Mouse (Mus musculus): ENCODE results near the gene Xpr1. TPM values are rescaled to one million over a fixed set of nuclear protein-coding genes. Genes with fewer than 3 reads are reported as not detected.

The Xpr1 gene
- 10 to 100 TPM; 43.0 to 44.6 TPM for total RNA-seq (2021)
- long read RNA-seq, experiment 1, partial matches to known transcripts: 0 of 19 reads
- long read RNA-seq, experiment 1, other reads (novel, unspliced or antisense): 19 of 19 reads
- long read RNA-seq, experiment 2, partial matches to known transcripts: 0 of 21 reads
- long read RNA-seq, experiment 2, other reads (novel, unspliced or antisense): 21 of 21 reads

DNA sequence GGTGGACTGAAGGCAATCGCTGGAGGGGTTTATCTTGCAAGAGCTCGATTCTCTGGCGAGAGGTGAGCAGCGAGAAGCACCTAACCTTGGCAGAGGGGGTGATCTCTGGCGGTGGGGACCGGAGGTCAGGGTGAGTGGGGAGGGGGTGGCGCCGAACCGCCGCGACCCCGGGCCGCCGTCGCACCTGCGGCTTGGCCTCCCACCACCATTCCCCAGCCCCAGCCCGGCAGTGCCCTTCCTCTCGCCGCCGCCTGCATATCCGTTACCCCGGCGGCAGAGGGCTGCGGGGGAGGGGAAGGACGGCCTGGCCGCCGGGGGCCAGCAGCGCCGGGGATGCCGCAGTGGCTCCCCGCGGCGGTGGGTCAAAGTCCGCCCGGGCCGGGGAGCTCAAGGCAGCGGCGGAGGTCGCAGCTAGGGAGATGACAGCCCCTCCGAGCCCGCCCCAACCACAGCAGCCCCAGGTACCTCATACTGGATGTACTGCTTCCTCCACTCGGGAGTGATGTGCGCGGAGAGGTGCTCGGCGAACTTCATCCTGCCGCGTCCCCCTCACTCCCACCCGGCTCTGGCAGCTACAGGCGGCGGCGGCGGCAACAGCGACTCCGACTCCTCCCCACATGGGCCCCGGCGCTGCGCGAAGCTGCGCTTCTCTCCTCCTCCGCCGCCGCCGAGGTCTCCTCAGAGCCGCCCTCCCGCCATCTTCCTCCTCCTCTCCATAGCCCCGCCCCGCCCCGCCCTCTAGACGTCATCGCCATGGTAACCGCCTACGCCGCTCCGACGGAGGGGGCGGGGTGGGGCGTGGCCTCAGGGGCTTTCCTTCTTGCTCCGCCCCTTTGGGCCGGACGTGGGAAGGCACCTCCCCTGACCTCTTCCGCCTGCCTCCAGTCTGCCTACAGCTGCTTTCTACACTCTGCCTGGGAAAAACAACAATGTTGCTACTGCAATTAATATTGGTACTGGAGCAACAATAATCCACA, at the start of gene Xpr1:
TSS of gene Xpr1 (minus strand) at position 715 of the 977 bp plus-strand sequence.
- peak; percentile 89 to 94 for DNase-seq
- intact Hi-C loops (cut with DNase I): loop anchor here (5.0 kb wide), 2 partner anchors 100 to 125 kb away; no protein-coding TSS in a partner anchor

DNA sequence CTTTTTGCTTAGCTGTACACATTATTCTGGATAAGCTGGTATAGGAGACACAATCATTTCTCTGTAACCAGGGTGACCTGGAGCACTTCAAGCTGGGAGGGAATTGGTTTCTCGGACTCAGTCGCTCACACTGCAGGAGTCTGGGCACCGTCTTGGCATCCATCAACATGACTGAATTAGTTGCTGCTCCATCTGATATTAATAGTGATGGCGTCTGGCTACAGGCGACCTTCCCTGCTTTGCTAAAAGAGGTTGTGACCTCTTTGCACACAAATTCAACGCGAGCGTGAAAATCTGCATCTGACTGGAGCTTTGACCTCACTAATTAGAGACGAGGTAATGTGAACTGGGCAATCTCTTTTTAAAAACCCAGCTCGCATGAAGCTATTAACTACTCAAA, 46.2 kb upstream of the Xpr1 start:
- intact Hi-C loops (cut with DNase I): no loop called here
- DNase-seq: no peak

DNA sequence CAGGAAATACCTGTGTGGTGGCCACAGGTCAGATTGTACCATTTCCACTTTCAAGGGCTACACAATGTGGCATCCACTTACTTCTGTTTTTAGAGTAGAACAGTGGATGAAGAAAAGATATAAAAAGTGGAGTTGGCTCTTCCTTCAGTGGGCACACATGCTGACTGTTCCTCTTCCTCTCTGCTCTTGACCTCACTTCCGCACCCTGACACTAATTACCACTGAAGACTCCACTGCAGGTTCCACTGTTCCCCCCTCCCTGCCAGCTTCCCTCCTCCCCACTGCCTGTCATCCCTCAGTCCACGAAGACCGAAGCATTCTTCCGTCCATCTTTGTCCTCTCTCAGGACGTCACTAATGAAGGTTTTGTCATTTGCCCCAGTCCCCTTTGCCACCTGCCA, 45.4 kb upstream of the Xpr1 start:
- DNase-seq: no peak
- intact Hi-C loops (cut with DNase I): no loop called here

DNA sequence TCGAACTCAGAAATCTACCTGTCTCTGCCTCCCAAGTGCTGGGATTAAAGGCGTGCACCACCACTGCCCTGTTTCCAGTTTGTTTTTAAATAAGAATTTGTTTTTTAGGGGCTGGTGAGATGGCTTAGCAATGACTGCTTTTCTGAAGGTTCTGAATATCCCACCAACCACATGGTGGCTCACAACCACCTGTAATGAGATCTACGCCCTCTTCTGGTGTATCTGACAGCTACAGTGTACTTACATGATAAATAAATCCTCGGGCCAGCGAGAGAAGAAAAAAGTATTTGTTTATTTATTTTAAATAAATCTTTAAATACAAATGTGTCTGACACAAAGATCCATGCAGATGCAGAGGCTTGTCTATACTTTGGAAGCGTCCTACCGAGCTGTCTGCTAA, 40.3 kb upstream of the Xpr1 start:
- intact Hi-C loops (cut with DNase I): no loop called here
- no peak for DNase-seq

DNA sequence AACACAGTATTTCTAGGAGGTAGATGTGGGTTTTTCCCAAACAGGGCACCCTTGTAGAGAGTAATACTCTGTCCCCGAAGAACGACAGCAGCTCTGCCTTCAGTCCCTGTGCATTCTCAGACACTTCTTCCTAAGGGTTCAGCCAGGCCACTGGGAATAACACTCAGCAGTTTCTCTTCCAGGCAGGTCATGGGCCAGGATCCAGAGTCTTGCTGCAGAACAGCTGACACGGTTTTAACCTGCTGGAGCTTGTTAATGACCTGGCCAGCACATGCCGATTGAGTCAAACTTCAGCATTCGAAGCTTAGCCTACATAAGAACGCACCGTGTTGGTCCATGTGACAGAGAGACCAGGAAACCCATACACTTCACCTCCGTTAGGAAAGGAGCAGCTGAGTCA, 36.0 kb upstream of the Xpr1 start:
- peak; percentile 38 to 59 for DNase-seq
- intact Hi-C loops (cut with DNase I): no loop called here

DNA sequence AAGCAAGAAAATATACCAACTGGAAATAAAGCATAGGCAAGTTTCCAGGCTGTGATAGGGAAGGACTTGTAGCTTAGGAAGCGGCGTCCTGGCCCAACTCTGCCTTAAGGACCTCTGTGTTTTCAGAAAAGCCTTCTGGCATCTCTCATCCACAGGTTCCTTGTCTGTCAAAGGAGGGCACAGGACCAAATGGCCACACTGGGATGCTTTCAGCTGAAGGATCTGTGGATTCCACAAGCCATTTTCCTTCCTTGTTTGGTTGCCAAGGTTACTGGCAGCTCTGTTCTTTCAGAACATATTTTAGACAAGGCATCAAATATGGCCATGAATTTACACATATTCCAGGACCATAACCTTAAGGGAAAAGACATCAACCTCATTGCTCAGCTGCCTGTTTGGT, 31.7 kb upstream of the Xpr1 start:
- intact Hi-C loops (cut with DNase I): no loop called here
- DNase-seq: no peak

DNA sequence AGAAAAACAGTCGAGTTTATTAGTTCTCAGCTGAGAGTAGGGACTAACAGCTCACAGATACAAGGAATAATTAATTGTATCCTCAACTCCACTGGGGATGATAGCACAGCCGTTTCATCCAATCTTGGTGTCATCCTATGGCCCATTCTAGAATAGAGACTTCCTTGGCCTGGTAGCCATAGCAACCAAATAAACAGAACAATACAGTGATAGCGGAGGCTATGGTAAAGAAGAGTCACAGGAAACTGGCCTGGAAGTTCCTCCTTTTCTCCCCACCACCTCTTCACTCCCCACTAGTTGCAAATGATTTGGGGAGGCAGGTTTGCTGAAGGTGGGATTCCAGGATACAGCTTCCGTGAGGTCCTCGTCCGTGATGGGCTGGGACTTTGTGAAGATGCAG, 30.1 kb upstream of the Xpr1 start:
- DNase-seq: no peak
- intact Hi-C loops (cut with DNase I): no loop called here

DNA sequence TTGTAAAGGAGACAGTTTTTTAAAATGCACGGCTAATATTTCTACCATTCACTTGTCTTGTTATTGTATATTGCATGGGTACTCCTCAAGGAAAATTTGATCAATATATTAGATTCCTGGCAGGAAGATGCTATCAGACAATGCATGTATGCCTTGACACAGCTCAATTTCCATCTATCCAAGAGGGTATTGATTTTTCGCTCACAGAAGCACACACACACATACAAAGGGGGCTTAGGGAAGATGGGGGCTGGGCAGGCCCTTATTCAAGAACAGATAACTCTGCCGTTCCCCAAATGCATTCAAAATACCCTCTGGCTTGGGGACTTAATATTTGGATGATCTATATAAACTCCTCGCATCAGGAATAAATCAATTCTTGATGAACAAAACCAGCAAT, 25.9 kb upstream of the Xpr1 start:
- DNase-seq: no peak
- intact Hi-C loops (cut with DNase I): no loop called here

DNA sequence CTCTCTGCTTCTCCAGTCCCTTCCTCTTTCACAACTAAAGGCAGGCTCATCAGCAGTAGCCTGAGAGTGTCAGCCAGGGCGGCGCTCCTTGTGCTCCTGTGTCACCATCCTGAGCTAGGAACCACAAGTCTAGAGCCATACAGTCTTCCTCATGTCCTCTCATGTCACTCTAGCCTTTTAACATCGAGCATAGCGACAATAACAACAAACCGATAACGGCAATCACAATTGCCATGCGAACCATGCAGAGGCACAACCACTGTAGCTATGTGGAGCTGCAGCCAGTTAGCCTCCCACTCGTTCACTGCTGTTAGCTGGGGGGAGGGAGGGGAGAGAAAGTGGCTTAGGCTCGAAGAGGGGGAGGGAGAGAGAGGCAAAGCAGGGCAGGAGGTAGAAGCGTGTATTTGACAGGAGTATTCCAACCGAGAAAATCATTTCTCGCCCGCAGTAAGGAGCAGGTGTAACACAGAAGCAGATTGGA, 25.3 kb upstream of the Xpr1 start:
- DNase-seq: no peak
- intact Hi-C loops (cut with DNase I): no loop called here

DNA sequence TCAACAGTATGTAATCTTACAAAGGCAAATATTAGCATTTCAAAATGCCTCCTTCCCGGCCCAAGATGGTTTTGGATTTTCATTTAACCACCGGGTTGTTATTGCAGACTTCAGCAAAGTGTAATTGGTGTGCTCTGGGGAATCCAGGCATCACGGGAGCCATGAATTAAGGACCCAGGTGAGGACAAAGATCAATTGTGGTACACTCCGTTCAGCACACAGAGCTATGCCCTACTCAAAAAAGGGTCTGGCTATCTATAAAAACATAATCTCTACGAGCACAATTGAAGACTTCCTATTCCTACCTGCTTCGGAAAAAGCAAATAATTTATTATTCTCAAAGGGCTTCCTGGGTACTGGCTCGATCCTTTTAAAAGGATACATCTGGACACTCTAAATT, 22.3 kb upstream of the Xpr1 start:
- DNase-seq: no peak
- intact Hi-C loops (cut with DNase I): no loop called here

DNA sequence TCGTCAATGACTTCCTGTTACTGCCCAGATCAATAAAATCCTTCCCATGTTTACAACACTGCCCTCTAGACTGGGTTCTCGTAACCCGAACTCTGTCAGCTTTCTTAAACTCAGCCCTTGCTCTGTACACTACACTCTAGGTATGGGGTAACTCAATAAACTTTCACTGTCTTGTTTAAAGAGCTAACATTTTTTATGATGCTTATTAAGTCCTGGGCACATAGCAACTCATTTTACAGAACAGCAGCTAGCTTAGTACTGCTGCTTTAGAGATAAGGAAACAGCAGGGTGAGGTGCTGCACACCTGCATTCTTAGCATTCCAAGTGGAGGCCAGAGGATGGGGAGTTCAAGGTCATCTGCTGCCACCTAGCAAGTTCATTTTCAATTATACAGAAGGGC, 21.3 kb upstream of the Xpr1 start:
- DNase-seq: no peak
- intact Hi-C loops (cut with DNase I): no loop called here

DNA sequence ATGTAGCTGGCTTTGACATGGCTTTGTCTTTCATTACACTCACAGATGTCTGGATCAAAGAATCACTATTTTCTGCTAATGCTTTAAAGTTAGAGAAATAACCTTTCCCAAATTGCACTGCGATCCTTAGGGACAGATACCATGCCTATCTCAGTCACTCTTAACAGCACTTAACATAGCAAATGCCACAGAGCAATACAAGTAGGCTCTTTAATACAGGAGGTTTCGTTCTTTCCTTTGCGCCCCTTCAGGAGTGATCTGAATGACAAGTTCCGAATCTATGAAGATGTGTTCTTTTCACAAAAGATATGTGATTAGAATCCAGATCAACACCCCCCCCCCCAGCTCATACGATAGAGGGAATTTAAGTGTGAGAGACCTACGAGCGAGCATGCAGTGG, 12.1 kb upstream of the Xpr1 start:
- intact Hi-C loops (cut with DNase I): no loop called here

DNA sequence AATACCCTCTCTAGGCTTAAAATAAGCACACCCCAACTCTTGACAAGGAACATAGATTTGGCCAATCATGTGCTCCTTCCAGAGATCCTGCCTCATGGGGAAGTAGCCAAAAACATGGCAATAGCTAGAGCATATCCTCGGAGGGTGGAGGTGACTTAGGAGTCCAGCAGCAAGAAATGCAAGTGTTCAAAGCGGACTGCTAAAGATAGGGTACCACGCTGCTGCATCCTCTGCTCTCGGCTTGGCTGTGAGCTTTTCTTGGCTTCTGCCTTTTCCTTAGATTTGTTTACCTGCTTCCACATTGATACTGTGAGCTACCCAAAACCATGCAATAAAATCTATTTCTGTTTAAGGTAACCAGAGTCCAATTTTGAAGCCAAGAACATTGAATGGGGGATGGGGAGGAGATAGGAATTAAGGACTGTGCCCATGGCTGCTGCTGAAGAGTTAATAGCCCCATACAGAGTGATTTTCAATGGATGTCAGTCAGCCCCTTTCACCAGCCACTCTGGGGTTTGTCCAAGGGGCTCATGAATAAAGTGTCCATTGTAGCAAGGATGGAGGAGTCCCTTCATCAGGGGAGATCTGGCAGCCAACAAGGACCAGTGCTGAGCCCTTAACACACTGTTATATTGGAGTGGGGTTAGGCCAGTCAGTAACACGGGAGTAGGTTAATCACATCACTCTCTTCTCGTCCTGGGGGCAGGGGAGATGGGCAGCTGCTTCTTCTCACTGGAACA, 10.1 kb upstream of the Xpr1 start:
- no peak for DNase-seq
- intact Hi-C loops (cut with DNase I): no loop called here

More for the DNA sequence above, 12.1 kb upstream of the Xpr1 start:
- no peak for DNase-seq

DNA sequence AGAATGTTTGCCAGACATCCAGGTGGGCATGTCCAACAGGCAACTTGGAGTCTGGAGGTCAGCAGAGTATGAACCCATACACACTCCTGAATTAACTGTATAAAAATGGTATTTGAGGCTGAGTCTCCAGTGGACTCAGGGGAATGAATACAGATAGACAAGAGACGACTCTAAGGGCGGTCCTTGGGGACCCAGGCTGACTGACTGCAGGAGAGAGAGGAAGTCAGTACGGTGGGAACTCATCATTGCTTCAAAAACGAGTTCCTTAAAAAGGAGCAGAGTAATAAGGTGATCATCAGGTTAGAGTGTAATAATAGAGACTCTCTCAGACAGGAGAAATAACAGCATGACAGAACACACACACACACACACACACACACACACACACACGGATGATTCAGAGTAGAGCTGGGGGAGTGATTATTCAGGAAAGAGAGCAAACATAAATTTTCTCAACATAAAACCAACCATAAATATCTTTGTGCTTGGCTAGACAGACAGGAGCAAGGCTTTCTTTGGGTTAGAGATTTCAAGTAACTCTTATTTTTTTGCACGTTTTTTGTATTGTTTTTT, 8.6 kb upstream of the Xpr1 start:
- intact Hi-C loops (cut with DNase I): no loop called here

DNA sequence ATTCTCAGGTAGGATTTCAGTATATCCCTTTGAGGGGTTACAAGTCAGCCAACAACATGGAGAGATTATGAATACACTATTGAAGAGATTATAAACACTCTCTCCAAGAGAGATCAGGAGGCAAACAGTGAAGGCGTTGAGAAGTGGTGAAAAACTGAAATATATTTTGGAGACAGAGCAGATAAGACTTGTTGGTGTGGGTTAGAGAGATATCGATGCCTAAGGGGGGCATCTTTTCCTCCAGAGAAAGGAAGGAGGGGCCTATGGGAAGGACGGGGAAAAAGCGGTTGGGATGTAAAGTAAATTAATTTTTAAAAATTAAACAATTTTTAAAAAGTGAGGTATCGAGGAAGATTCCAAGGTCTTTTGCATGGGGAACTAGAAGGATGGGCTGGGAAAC, 8.1 kb upstream of the Xpr1 start:
- no peak for DNase-seq
- intact Hi-C loops (cut with DNase I): no loop called here

More for the DNA sequence above, 8.6 kb upstream of the Xpr1 start:
- DNase-seq: no peak

DNA sequence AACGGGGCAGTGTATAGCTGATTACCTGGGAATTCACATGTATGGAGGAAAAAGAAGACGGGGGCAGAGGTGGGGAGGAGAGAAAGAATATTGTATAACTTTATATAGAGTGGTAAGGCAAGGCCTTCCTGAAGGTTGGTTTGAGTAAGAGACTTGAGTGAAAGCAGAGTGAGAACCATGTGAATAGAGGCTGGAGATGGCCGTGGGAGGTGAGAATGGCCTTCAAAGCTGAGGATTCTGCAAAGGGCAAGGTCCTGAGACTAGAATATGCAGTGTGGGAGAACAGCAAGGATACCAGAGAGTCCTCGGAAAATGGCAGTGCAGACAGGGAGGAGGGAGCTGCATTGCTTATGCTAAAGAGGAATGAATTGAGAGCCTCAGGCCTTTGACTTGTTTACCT, 6.6 kb upstream of the Xpr1 start:
- no peak for DNase-seq
- intact Hi-C loops (cut with DNase I): no loop called here

DNA sequence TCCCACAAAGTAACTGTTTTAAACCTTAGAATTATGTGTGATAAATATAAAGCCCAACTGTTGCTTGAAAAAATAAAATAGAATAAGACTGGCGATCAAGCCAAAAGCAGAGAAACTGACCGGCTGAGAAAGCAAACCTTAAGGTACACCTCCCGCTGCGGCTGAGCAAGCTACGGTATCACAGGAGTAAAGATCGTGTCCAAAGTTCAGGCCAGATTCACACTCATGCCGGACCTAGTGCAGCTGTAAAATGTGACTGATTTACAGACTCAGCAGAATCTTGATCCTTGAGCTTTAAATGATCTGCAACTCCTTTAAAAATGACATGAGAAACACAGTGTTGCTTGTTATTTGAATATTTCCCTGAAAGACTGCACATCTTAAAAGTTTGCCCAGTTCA, 4.8 kb upstream of the Xpr1 start:
- intact Hi-C loops (cut with DNase I): no loop called here
- DNase-seq: no peak

DNA sequence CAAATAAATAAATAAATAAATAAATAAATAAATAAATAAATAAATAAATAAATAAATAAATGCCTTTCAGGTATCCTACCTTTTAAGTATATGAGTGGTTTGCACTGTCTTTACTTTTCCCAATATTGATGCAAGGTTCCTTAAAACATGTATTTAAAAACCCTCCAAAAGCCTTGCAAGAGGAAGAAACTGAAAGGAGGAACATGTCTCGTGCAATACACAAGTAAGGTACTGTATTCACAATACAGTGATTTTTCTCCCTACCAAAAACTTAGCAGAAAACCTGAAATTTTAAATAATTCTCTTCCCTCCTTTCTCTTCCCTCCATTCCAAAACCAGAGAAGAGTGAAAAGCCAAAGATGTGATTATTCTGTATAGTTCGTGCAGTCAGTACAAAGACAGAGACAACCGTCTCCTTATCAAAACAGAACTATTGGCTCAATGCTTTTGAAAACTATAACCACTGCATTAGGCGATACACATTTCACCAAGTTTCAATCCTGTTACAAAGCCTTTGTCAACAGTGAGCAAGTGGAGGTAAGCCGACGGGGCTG, 991 bp downstream of the Xpr1 start:
- intact Hi-C loops (cut with DNase I): loop anchor here (5.0 kb wide), 2 partner anchors 101 to 124 kb away; no protein-coding TSS in a partner anchor
- no peak for DNase-seq

DNA sequence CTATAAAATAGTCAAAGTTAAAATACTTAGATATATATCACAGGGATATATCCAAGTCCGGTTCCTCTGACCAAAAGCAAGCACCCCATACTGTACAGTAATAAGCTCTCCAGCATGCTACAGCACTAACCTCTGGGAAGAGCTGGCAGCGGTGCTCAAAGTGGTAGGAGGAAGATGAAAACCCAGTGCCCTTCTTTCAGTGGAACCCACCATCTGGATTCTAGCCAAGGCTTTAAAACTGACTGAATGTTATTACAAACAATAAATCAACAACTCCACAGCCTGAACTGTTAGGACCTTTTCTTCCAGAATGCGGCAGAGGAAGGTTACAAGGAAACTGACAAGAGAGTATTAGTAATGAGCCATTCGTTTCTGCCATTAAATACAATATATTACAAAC, 1.8 kb downstream of the Xpr1 start:
- intact Hi-C loops (cut with DNase I): loop anchor here (5.0 kb wide), 2 partner anchors 102 to 123 kb away; no protein-coding TSS in a partner anchor

DNA sequence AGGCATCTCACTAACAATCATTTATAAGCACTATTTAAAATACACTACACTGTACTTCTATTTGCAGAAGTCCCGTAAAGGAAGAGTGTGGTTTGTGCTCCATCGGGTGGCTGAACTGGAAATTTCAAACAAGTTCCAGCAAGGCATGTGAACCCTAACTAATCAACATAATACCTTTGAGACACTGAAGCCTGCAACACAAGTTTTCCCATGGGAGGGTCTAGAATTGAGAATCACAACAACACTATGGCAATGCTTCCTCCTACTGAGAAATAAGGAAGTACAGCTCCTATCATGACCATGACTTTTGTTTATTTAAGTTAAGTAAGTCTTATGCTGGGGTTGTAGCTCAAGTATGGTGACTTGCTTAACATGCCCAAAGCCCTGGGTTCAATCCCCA, 4.5 kb downstream of the Xpr1 start:
- DNase-seq: no peak
- intact Hi-C loops (cut with DNase I): no loop called here

More for the DNA sequence above, 1.8 kb downstream of the Xpr1 start:
- no peak for DNase-seq
